Mouse (Mus musculus) CD8-positive naive resting alpha-beta T cell, adult 2 months (primary cell): ENCODE measurements around the gene Gm48552.

Experiments used
- DNase-seq, 2 experiments: peaks; one replicate each; pipeline ENCODE4 v3.0.0; 2022; ENCODE audit warnings: low read depth in 2 of 2, low spot score in 2 of 2

The Gm48552 gene

DNA sequence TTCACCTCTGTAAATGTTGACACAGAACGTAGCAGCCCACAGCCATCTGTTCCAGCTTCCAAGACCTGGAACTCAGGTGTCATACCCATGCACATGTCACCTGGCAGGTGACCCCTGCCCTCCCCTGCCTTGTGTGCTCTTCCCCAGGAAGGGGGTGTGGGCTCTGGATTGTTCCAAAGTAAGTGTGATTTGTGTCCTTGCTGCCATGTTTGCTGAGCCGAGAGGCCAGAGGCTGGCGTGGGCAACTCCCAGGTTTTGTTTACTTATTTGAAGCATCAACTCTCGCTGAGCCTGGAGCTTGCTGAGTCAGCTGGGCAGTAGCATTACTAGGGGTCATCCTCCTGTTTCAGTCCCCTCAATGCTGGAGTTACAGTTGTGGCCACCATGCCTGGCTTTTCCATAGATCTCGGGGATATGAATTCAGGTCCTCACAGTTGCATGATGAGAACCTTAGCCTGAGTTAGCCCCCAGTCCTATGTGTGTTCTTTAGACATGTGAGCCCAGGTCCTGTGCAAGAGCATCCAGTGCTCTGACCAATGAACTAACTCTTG lies at the start of gene Gm48552:
Gene Gm48552 (plus strand): TSS at position 501 of the 551 bp plus-strand sequence.
- no peak for DNase-seq

DNA sequence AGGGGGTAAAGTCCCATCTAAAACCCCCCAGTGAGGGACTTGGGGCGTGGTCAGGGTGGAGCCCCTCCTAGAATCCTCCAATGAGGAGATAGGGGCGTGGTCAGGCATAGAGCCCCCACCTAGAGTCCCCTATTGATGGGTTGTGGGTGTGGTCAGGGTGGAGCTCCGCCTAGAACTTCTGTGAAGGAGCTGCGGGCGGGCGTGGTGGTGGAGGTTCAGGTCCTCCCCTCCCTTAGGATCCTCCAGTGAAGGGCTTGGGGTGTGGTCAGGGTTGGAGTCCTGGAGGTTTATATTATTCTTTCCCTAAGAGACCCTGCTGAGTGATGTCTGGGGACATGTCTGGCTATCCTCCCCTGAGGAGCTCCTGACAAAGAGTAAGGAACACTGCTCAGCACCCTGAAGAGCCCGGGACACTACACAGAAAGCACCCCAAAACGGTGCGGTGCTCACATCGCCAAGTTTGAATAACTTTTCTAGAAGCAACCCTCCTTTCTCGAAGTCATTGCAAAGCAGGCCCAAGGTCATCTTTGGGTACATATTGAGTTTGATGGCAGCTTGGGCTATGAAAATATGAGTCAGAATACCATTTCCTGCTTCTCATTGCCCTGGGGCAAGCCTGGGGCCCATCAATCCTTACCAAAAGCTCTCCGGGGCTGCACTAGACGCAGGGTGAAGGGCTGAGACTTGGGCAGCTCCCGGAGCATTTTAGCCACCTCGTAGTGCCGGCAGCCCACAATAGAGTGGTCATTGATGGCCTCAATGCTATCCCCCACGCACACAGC lies 48.1 kb upstream of the Gm48552 start:
- DNase-seq = no peak

DNA sequence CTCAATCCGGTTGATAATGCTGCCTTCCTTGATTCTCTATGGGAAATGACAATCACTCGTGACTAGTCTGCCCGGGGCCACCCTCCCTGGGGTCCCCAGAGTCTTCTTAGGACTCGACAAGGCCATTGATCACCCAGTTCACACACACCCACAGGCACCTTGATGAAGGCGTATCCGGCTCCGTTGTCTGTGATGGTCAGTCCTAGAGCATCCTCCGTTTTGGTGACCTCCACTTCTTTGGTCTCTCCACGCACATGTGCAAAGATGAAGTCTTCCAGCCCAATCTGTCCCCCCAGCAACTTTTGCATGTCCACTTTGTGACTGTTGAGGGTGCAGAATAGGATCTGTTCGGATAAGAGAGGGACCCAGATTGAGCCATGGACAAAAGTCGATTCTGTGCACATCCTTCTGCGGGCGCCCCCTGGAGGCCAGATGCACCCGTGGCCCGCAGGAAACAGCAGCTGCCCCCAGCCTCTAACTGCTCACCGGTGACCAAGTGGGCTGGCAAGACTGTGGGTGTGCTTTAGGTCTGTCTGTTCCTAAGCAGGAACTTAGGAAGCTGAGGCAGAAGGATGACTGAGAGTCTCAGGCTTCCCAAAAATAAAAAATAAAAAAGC lies 47.4 kb upstream of the Gm48552 start:
- DNase-seq = peak; percentile 70 to 79

DNA sequence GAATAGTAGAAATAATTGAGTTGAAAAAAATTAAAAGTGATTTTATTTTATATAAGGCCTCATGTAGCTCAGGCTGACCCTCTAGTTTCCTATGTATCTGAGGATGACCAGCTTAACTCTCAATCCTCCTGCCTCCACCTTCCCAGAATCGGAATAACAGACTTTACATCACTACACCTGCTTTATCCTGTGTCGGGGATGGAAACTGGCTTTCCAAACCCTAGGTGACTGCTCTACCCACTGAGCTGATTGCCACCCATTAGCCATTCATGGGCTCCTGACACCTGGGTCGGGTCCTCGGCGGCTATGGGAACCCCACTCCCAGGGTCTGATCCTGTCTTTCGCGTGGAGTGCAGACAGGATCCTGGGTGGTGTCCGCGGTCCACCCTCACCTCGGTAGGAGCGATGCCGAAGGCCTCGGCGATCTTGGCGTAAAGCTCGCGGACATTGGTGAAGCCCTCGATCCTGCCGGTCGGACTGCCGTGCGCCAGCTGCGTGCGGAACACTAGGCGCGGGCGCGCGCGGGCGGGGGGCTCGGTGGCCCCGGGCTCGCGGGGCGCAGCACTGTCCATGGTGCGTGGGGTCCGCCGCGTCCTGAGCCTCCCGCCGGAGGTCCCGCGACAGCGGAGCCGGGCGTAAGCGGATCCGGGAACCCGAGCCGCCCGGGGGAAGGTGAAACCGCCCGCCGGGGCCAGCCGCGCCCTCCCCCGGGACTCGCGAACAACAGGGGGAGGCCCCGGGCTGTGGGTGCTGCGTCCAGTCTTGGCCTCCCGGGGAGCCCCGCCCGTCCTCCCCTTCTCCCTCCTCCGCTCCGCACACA lies 45.9 kb upstream of the Gm48552 start, which contains the start of gene Gipc3:
Gene Gipc3 (minus strand): TSS at position 581 of the 820 bp plus-strand sequence.
- DNase-seq = no peak

DNA sequence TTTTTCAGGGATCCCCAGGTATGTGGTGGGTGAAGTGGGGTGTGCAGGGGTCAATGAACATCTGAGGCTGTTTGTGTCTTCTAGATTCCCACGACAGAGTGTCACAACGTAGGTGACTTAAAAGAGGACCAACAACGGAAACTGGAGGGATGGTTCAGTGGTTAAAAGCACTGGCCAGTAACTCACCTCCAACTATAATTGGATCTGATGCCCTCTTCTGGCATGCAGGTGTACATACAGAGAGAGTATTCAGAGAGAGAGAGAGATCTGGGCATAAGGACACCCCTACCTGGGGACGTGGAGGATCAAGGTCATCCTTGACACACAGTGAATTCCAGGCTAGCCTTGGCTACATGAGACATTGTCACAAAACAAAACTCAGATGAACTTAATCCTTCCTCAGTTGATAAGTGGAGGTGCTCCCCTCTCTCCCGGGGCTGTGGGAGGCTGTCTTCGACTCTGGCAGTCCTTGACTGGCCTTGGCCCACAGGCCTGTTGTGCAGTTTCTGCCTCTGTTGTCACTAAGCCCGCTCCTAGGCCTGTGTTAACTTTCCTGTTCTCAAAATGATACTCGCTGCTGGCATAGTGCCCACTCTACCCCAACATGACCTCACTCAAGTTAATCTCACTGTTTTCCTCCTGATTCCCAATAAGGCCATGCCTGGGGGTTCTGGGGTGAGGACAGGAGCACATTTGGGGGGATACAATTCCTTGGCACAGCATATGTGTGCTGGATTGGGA lies 44.2 kb upstream of the Gm48552 start:
- peak in 1 of 2 experiments; percentile 35 for DNase-seq

DNA sequence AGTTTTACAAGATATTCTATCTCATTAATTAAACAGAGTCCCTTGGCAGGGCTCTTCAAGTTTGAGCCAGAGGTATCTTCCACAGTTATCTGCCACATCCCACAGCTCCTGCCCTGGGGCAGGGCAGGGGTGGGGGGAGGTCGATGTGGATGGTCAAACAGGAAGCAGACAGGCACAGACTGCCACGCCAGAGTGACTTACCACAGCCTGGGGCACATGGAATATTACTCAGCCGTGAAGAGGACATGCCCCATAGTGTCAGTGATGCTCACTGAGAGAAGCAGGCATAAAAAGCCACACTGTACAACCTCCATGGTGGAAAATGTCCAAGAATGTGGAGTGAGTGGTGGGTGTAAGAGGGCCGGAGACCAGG lies 43.7 kb upstream of the Gm48552 start:
- DNase-seq = no peak

DNA sequence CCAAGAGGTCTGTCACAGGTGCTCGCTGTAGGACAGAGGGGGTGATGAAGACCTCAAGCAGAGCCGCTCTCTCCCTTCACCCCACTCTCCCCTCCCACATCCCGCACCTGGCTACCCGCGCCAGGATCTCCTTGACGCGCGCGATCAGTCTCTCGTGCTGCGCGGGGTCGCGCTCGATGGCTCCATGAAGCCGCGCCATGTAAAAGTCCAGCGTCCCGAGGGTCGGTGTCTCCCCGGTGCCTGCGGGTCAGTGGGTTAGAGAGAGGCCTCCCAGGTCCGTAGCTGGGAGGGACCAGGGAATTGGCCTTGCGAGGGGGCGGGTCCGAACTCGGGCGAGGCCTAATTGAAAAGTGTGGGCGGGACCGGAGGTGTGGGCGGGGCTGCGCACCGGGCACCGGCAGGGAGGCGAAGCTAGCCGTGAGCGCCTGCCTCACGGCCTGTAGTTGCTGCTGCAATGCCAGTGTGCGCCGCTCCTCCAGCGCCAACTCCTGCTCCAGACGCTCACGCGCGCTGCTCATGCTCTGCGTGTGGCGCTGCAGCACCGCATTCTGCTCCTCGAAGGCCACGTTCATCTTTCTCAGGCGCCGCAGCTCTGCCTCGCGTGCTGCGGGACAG lies 42.2 kb upstream of the Gm48552 start:
- no peak for DNase-seq

DNA sequence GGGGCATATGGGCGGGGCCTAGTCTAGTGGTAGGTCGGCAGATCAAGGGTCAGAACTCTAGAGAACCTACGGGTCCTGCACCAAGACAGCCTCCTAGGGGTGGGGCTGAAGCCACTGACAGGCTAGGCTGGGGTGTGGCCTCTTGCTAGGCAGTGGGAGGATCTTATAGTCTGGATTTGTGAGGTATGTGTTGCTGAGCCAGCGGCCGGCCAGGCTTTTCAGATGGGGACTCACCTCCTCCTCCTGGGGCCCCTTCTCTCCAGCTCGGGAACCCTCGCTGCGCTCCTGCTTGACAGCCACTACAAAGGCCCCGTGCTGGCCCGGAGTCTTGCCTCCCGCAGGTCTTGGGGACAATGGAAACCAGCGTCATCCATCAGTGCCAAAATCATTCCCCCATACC lies 39.7 kb upstream of the Gm48552 start:
- no peak for DNase-seq

DNA sequence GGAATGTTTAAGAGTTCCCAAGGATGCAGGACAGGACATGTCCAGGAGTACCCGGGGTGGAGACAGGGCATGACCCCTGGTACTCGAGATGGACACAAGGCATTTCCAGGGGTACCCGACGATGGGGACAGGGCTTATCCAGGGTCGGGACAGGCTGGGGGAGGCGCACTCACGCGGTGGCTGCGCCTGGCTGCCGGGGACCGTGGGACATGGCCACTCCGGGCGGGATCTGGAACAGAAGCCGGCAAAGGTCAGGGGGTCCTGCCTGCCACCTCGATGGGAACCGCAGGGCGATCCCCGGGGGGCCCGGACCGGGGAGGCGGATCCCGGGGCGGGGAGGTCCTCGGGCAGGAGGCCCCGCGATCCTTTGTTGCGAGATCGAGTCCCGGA lies 38.8 kb upstream of the Gm48552 start:
- DNase-seq = peak in 1 of 2 experiments; percentile 23

DNA sequence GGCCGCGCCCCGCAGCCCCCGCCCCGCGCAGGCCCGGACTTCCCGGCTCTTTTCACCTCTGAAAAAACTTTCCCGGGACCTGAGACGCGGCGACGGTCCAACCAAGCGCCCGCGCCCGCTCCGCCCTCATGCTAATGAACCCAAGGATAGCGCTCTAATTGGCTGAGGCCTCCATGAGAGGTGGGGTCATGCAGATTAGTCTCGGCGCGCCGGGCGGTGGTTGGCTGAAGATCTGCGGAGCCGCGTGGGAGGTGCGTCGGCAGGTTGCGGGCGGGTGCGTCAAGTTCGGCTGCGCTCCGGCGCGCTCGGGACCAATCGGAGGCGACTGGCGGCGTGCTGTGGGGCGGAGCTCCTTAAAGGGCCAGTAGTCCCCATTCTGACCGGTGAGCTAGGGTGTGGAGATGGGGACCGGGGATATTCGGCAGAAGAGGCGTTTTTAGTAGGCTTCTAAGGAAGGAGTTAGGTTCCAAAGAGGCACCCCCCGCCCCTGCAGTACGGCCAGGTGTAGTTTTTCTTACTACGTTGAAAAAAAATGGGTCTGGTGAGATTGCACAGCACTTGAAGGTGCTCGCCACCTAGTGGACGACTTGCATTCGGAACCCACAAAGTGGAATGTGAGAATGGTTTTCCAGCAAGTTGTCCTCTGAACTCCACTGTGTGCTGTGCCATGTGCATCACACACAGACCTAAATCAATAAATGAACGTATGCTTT lies 38.3 kb upstream of the Gm48552 start, which contains the start of gene Hmg20b:
Gene Hmg20b (minus strand): TSS at position 130 of the 713 bp plus-strand sequence.
- DNase-seq = peak; percentile 96 to 98

DNA sequence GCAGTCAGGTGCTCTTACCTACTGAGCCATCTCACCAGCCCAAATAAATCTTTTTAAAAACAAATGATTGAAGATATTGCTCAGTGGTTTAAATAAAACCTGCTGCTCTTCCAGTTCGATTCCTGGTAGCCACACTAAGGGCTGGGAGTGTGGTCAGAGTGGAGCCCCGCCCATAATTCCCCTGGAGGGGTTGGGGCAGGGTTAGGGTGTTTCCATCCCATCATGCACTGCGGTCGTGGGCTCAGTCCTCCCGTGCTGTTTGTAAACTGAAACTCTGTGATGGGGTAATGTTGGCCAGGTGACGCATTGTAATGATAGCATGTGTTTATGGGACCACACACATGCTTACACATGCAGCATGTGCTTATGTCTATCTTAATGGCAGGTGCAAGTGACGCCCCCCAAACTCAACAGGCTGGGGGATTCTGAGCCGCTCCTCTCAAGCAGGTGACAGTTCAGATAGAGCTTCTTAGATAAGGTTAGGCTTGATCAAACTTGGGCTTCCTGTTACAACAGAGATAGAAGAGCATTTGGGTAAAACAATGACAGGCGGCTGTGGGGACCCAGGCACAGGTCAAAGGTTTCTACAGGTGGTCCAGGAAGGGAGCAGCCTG lies 37.0 kb upstream of the Gm48552 start:
- DNase-seq = peak; percentile 37 to 58

DNA sequence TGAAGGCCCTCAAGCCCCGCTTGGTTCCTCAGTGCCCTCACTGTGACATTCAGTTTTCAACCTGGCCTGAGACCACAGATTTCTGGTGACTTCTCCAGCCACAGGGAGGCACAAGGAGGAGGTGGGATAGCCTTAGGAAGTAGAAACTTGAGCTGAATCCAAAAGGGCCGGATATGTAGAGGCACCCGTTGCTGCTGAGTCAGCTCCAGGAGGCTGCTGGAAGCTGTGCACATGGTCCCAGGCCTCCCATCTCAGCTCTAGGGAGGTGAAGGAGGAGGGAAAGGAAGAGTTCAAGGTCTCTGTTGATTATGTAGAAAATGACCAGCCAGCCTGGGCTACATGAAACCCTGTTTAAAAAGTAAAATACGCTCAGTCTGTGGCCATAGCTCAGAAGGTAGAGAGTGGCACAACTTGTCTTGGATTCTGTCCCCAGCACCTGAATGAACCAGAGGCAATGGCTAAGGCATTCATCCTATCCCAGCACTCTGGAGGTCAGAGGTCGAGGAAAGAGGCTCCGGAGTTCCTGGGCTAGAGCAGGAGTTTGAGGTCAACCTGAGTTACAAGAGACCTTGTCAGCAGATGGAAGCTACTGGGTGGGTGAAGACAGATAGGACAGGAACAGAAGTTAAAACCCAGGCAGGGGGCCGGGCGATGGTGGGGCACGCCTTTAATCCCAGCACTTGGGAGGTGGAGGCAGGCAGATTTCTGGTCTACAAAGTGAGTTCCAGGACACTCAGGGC lies 33.9 kb upstream of the Gm48552 start:
- no peak for DNase-seq

DNA sequence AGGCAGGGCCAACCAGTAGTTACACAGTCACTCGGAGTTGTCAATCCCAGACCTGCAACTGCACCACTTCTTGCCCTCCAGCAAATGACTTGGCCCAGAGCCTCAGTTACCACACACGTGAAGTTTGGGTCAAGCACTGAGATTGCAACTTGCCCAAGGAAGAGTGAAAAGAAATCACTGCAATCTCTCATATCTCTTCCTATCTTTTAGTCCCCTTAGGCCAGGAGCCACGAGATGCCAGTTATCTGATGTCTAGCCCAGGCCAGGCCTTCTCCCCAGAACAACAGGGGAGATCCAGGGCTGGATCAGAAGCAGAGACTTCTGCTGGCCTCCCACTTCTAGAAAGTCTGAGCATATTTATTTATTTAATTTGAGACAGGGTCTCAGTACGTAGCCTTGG lies 33.3 kb upstream of the Gm48552 start:
- DNase-seq = no peak

DNA sequence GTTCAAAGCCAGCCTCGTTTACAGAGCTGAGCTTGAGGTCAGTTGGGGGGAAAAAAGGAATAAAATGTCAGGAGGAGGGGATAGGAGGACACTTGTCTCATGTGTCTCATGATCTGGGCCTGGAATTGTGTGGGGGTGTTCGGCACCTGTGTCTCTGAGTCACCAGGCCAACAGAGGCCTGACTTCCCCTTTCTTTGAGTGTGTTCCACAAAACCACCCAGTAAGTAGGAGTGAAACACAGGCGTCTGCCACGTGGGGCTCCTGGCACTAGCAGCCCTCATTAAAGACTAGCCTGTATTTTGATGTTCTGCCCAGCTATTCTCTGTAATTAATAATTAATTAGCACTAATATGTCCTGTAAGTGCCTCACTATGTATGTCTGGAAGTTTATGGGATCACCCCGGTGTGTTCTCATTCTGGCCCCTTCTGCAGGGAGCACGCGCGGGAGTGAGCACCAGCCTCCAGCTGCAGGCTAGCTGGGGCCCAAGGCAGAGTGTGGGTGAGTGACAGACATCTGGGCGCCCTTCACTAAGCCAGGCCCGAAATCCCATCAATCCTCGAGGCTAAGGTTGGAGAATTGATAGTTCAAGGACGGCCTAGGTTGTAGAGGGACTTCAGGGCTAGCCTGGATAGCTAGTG lies 32.3 kb upstream of the Gm48552 start:
- DNase-seq = no peak

DNA sequence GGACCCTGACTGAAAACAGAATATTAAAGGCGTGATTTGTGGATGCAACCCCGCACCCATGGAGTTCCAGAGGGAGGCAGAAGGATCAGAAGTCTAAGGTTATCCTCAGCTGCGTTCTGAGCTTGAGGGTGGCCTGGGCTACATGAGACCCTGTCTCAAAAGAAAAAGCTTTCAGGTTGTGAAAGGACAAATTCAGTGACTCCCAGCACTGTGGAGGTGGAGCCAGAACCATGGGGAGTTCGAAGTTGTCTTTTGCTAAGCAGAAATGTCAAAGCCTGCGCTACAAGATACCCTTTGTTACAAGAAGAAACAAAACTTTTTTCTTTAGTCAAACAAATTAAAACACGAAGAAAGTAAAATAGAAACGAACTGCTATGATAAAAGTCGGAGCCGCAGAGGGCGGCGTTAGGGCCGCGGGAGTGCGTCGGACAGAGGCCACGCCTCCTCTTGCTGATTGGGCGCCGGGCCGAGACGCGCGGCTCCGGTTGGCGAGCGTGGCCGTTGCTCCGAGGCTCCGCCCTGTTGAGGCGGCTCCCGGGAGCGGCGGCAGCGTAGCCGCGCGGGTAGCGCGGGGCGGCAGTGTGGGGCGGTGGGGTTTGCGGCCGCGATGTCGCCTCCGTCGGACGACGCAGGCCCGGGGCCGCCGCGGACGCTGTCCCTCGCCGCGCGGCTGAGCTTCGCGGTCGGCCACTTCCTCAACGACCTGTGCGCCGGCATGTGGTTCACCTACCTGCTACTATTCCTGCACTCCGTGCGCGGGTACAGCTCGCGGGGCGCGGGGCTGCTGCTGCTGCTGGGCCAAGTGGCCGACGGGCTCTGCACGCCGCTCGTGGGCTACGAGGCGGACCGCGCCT lies 31.6 kb upstream of the Gm48552 start, which contains the start of gene Mfsd12:
Gene Mfsd12 (plus strand): TSS at position 501 of the 854 bp plus-strand sequence.
- DNase-seq = peak; percentile 76 to 77

DNA sequence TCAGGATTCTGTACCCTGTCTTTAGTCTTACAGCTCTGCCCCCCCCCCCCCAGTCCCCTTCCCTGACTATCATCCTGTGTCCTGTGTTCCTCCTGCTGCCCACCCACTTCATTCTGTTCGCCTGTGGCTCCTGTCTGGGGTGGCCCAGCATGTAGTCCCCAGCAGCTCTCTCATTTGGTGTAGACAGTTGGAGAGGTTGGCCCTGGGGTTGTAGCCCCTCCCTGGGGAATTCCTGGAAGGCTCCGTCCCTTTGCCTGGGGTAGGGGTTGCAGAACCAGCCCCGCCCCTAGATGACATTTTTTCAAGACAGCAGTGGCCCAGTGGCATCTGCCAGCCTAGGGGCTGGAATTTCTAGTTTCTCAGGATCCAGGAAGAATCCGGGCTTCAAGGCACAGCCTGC lies 30.6 kb upstream of the Gm48552 start:
- DNase-seq = no peak

DNA sequence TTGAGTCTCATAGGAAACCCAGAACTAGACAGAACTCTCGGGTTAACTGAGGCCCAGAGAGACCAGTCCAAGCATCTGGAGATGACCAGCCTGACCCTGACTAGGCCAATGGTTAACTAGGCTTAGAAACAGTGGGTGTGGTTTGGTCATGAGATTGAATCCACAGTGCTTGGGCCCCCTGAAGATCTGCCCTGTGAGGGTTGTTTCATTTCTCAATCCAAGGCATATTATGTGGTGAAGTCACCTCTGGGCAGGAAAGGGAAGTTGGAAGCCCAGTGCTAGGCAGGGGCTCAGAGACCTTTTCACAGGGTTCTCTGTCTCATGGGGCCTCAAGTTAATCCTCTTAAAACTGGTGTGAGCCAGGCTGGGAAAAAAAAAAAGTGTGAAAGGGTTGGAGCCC lies 30.0 kb upstream of the Gm48552 start:
- DNase-seq = no peak
